Mouse (Mus musculus): ENCODE measurements around the gene Wdpcp. TPM values are rescaled to one million over a fixed set of nuclear protein-coding genes. Genes with fewer than 3 reads are reported as not detected.

The Wdpcp gene
- polyA plus RNA-seq, 1 experiment: not detected

- no peaks in the 10 kb centered on the region for H3K36me3 ChIP-seq (ENCODE audit: control insufficient read depth)
- TF ChIP-seq TAL1 (IDR thresholded peaks at IDR 0.05; ENCODE audit: low read length) (no peak), GATA1 (IDR thresholded peaks at IDR 0.05; ENCODE audit: low read length) (no peak)
- H3K4me3 ChIP-seq (replicated peaks): no peak overlapping the region
- H3K4me1 ChIP-seq (ENCODE audit: control insufficient read depth): no peaks in the 10 kb centered on the region
- H3K9me3 ChIP-seq (ENCODE audit: control insufficient read depth, low read length): no peaks in the 10 kb centered on the region
- no peaks in the 10 kb centered on the region for H3K27me3 ChIP-seq (ENCODE audit: control insufficient read depth)
These were observed 252.9 kb downstream of the Wdpcp start for GRCm38 (mm10) chr11:21824941-21825340.

GRCm38 (mm10) chr11:21826521-21826920, 254.5 kb downstream of the Wdpcp start:
- no peaks in the 10 kb centered on the region for H3K4me1 ChIP-seq (ENCODE audit: control insufficient read depth)
- H3K27me3 ChIP-seq (ENCODE audit: control insufficient read depth): no peaks in the 10 kb centered on the region
- H3K36me3 ChIP-seq (ENCODE audit: control insufficient read depth): no peaks in the 10 kb centered on the region
- no peaks in the 10 kb centered on the region for H3K9me3 ChIP-seq (ENCODE audit: control insufficient read depth, low read length)
- no peak for TF ChIP-seq TAL1 (IDR thresholded peaks at IDR 0.05; ENCODE audit: low read length)
- no peak for TF ChIP-seq GATA1 (IDR thresholded peaks at IDR 0.05; ENCODE audit: low read length)
- H3K4me3 ChIP-seq (replicated peaks): no peak overlapping the region

- no peak overlapping the region for H3K4me3 ChIP-seq (replicated peaks)
- no peaks in the 10 kb centered on the region for H3K27me3 ChIP-seq (ENCODE audit: control insufficient read depth)
- no peaks in the 10 kb centered on the region for H3K9me3 ChIP-seq (ENCODE audit: control insufficient read depth, low read length)
- H3K36me3 ChIP-seq (ENCODE audit: control insufficient read depth): no peaks in the 10 kb centered on the region
- no peak for TF ChIP-seq GATA1 (IDR thresholded peaks at IDR 0.05; ENCODE audit: low read length)
- TF ChIP-seq TAL1 (IDR thresholded peaks at IDR 0.05; ENCODE audit: low read length): no peak
- H3K4me1 ChIP-seq (ENCODE audit: control insufficient read depth): no peaks in the 10 kb centered on the region
These were observed 275.0 kb downstream of the Wdpcp start for GRCm38 (mm10) chr11:21847040-21847439.

- no peaks in the 10 kb centered on the region for H3K4me1 ChIP-seq (ENCODE audit: control insufficient read depth)
- no peaks in the 10 kb centered on the region for H3K36me3 ChIP-seq (ENCODE audit: control insufficient read depth)
- H3K27me3 ChIP-seq (ENCODE audit: control insufficient read depth): no peaks in the 10 kb centered on the region
- TF ChIP-seq GATA1 (IDR thresholded peaks at IDR 0.05; ENCODE audit: low read length) (no peak), TAL1 (IDR thresholded peaks at IDR 0.05; ENCODE audit: low read length) (no peak)
- no peak overlapping the region for H3K4me3 ChIP-seq (replicated peaks)
- no peaks in the 10 kb centered on the region for H3K9me3 ChIP-seq (ENCODE audit: control insufficient read depth, low read length)
These were observed 292.0 kb downstream of the Wdpcp start for GRCm38 (mm10) chr11:21864000-21864399.

- no peaks in the 10 kb centered on the region for H3K4me1 ChIP-seq (ENCODE audit: control insufficient read depth)
- H3K27me3 ChIP-seq (ENCODE audit: control insufficient read depth): no peaks in the 10 kb centered on the region
- H3K4me3 ChIP-seq (replicated peaks): no peak overlapping the region
- H3K9me3 ChIP-seq (ENCODE audit: control insufficient read depth, low read length): no peaks in the 10 kb centered on the region
- TF ChIP-seq TAL1 (IDR thresholded peaks at IDR 0.05; ENCODE audit: low read length) (no peak), GATA1 (IDR thresholded peaks at IDR 0.05; ENCODE audit: low read length) (no peak)
- H3K36me3 ChIP-seq (ENCODE audit: control insufficient read depth): no peaks in the 10 kb centered on the region
These were observed 292.5 kb downstream of the Wdpcp start for GRCm38 (mm10) chr11:21864516-21864915.

GRCm38 (mm10) chr11:21868675-21869074, 296.6 kb downstream of the Wdpcp start:
- no peaks in the 10 kb centered on the region for H3K36me3 ChIP-seq (ENCODE audit: control insufficient read depth)
- no peaks in the 10 kb centered on the region for H3K27me3 ChIP-seq (ENCODE audit: control insufficient read depth)
- H3K4me3 ChIP-seq (replicated peaks): no peak overlapping the region
- TF ChIP-seq GATA1 (IDR thresholded peaks at IDR 0.05; ENCODE audit: low read length): no peak
- TF ChIP-seq TAL1 (IDR thresholded peaks at IDR 0.05; ENCODE audit: low read length): no peak
- no peaks in the 10 kb centered on the region for H3K4me1 ChIP-seq (ENCODE audit: control insufficient read depth)
- H3K9me3 ChIP-seq (ENCODE audit: control insufficient read depth, low read length): no peaks in the 10 kb centered on the region

GRCm38 (mm10) chr11:21870863-21871262, 298.8 kb downstream of the Wdpcp start:
- Histone ChIP-seq H3K4me1 (ENCODE audit: control insufficient read depth) (no peaks in the 10 kb centered on the region), H3K27me3 (ENCODE audit: control insufficient read depth) (no peaks in the 10 kb centered on the region), H3K4me3 (replicated peaks) (no peak overlapping the region), H3K9me3 (ENCODE audit: control insufficient read depth, low read length) (no peaks in the 10 kb centered on the region), H3K36me3 (ENCODE audit: control insufficient read depth) (no peaks in the 10 kb centered on the region)
- TF ChIP-seq GATA1 (IDR thresholded peaks at IDR 0.05; ENCODE audit: low read length): no peak
- no peak for TF ChIP-seq TAL1 (IDR thresholded peaks at IDR 0.05; ENCODE audit: low read length)

GRCm38 (mm10) chr11:21871728-21872127, 299.7 kb downstream of the Wdpcp start:
- no peaks in the 10 kb centered on the region for H3K9me3 ChIP-seq (ENCODE audit: control insufficient read depth, low read length)
- TF ChIP-seq GATA1 (IDR thresholded peaks at IDR 0.05; ENCODE audit: low read length) (no peak), TAL1 (IDR thresholded peaks at IDR 0.05; ENCODE audit: low read length) (no peak)

DNA sequence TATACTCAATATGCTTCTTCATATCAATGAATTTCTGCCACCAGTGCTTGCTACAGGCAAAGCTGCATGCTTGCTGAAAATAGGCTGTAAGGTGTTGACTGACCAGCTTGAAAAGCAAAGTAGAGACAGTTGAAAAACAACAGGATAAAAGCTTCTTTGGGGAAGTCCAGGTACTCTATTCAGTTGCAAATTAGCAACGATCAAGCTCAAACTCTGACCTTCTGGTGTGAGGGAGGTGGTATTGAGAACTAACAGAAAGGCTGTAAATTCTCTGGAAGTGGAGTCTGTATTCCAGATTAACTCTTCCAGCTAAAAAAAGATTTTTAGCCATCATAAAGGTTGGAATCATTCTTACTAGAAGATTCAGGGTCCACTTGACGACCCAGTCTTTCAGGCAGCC, 303.0 kb downstream of the Wdpcp start:
- no peak overlapping the region for H3K4me3 ChIP-seq (replicated peaks)
- TF ChIP-seq GATA1 (IDR thresholded peaks at IDR 0.05; ENCODE audit: low read length): no peak
- TF ChIP-seq TAL1 (IDR thresholded peaks at IDR 0.05; ENCODE audit: low read length): no peak
- no peaks in the 10 kb centered on the region for H3K27me3 ChIP-seq (ENCODE audit: control insufficient read depth)
- H3K36me3 ChIP-seq (ENCODE audit: control insufficient read depth): no peaks in the 10 kb centered on the region
- no peaks in the 10 kb centered on the region for H3K4me1 ChIP-seq (ENCODE audit: control insufficient read depth)
- no peaks in the 10 kb centered on the region for H3K9me3 ChIP-seq (ENCODE audit: control insufficient read depth, low read length)

More at GRCm38 (mm10) chr11:21871728-21872127, 299.7 kb downstream of the Wdpcp start:
- no peaks in the 10 kb centered on the region for H3K4me1 ChIP-seq (ENCODE audit: control insufficient read depth)
- H3K36me3 ChIP-seq (ENCODE audit: control insufficient read depth): no peaks in the 10 kb centered on the region
- H3K27me3 ChIP-seq (ENCODE audit: control insufficient read depth): no peaks in the 10 kb centered on the region
- H3K4me3 ChIP-seq (replicated peaks): no peak overlapping the region

- H3K36me3 ChIP-seq (ENCODE audit: control insufficient read depth): no peaks in the 10 kb centered on the region
These were observed 322.7 kb downstream of the Wdpcp start for GRCm38 (mm10) chr11:21894696-21895095.

More at GRCm38 (mm10) chr11:21894696-21895095, 322.7 kb downstream of the Wdpcp start:
- Histone ChIP-seq H3K4me3 (replicated peaks) (no peak overlapping the region), H3K9me3 (ENCODE audit: control insufficient read depth, low read length) (no peaks in the 10 kb centered on the region), H3K27me3 (ENCODE audit: control insufficient read depth) (no peaks in the 10 kb centered on the region), H3K4me1 (ENCODE audit: control insufficient read depth) (no peaks in the 10 kb centered on the region)
- TF ChIP-seq GATA1 (IDR thresholded peaks at IDR 0.05; ENCODE audit: low read length) (no peak), TAL1 (IDR thresholded peaks at IDR 0.05; ENCODE audit: low read length) (no peak)
